Mouse (Mus musculus): ENCODE measurements around the gene Stard13. TPM values are rescaled to one million over a fixed set of nuclear protein-coding genes. Genes with fewer than 3 reads are reported as not detected.

Stard13 gene
- total and polyA plus RNA-seq, 3 experiments, result not detected

- H3K9ac ChIP-seq (ENCODE audit: control insufficient read depth, low read depth, low read length, poor library complexity, severe bottlenecking), result no peak overlapping the region
- TF ChIP-seq ZNF384 (IDR thresholded peaks at IDR 0.05; ENCODE audit: low read depth, low read length), result no peak
- TF ChIP-seq MXI1 (IDR thresholded peaks at IDR 0.05; ENCODE audit: low read depth, low read length), result no peak
- no peak for TF ChIP-seq MAX (IDR thresholded peaks at IDR 0.05; ENCODE audit: low read length)
- TF ChIP-seq KAT2A (conservative IDR thresholded peaks at IDR 0.05; ENCODE audit: low read depth, low read length), result no peak
- no peak for TF ChIP-seq NELFE (IDR thresholded peaks at IDR 0.05; ENCODE audit: low read depth, low read length)
- no peak for TF ChIP-seq POLR2AphosphoS5 (IDR thresholded peaks at IDR 0.05; ENCODE audit: borderline replicate concordance, low read depth, low read length)
- no peak for TF ChIP-seq EP300 (IDR thresholded peaks at IDR 0.05; ENCODE audit: low read depth in 1 of 2, low read length in 2 of 2)
- no peak for TF ChIP-seq CHD2 (IDR thresholded peaks at IDR 0.05; ENCODE audit: low read length)
- no peak overlapping the region for H3K4me3 ChIP-seq (ENCODE audit: control insufficient read depth in 1 of 2, insufficient read depth in 1 of 2, low read depth in 2 of 2, low read length in 2 of 2)
- H3K4me1 ChIP-seq (ENCODE audit: control insufficient read depth in 1 of 2, insufficient read depth in 2 of 2, low read length in 2 of 2), result no peaks in the 10 kb centered on the region
- DNase-seq (ENCODE audit: low read depth, low spot score), result no peak
- no peak overlapping the region for H3K27ac ChIP-seq (ENCODE audit: control insufficient read depth, low read depth, low read length)
- no peaks in the 10 kb centered on the region for H3K27me3 ChIP-seq (ENCODE audit: control insufficient read depth in 1 of 2, insufficient read depth in 2 of 2, low read length in 2 of 2)
- H3K9me3 ChIP-seq (replicated peaks; ENCODE audit: insufficient read depth, low read length), result no peaks in the 10 kb centered on the region
- no peaks in the 10 kb centered on the region for H3K79me2 ChIP-seq (ENCODE audit: control insufficient read depth, insufficient read depth, low read length, poor library complexity)
- no peaks in the 10 kb centered on the region for H3K36me3 ChIP-seq (ENCODE audit: control insufficient read depth in 1 of 2, insufficient read depth in 2 of 2, low read length in 2 of 2)
These were observed 211.6 kb downstream of the Stard13 start for GRCm38 (mm10) chr5:151022026-151022425.

- no peak for TF ChIP-seq SIN3A (IDR thresholded peaks at IDR 0.05; ENCODE audit: low read length)
- TF ChIP-seq POLR2AphosphoS5 (IDR thresholded peaks at IDR 0.05; ENCODE audit: borderline replicate concordance, low read depth, low read length), result no peak
- TF ChIP-seq ELF1 (IDR thresholded peaks at IDR 0.05; ENCODE audit: low read depth, low read length), result no peak
- TF ChIP-seq KAT2A (conservative IDR thresholded peaks at IDR 0.05; ENCODE audit: low read depth, low read length), result no peak
- no peak for TF ChIP-seq USF1 (IDR thresholded peaks at IDR 0.05; ENCODE audit: low read depth, low read length)
- no peak for TF ChIP-seq TAL1 (IDR thresholded peaks at IDR 0.05; ENCODE audit: low read length)
- TF ChIP-seq RAD21 (IDR thresholded peaks at IDR 0.05; ENCODE audit: low read depth, low read length), result no peak
- TF ChIP-seq POLR2A (IDR thresholded peaks at IDR 0.05; ENCODE audit: control insufficient read depth in 1 of 2, insufficient read depth in 1 of 2, low read depth in 1 of 2, low read length in 2 of 2, poor library complexity in 1 of 2), result no peak
- no peak for TF ChIP-seq CHD1 (IDR thresholded peaks at IDR 0.05; ENCODE audit: low read depth, low read length)
- no peak for TF ChIP-seq ZKSCAN1 (IDR thresholded peaks at IDR 0.05; ENCODE audit: low read depth, low read length)
- no peak for TF ChIP-seq HCFC1 (IDR thresholded peaks at IDR 0.05; ENCODE audit: low read depth, low read length)
- no peak for TF ChIP-seq NRF1 (IDR thresholded peaks at IDR 0.05; ENCODE audit: insufficient read depth, low read depth, low read length, poor library complexity, severe bottlenecking)
- no peak for TF ChIP-seq RCOR1 (IDR thresholded peaks at IDR 0.05; ENCODE audit: low read depth, low read length)
- Histone ChIP-seq H3K9ac (ENCODE audit: control insufficient read depth, low read depth, low read length, poor library complexity, severe bottlenecking) (no peak overlapping the region), H3K9me3 (replicated peaks; ENCODE audit: insufficient read depth, low read length) (no peaks in the 10 kb centered on the region), H3K36me3 (ENCODE audit: control insufficient read depth in 1 of 2, insufficient read depth in 2 of 2, low read length in 2 of 2) (no peaks in the 10 kb centered on the region), H3K79me2 (ENCODE audit: control insufficient read depth, insufficient read depth, low read length, poor library complexity) (no peaks in the 10 kb centered on the region), H3K4me3 (ENCODE audit: control insufficient read depth in 1 of 2, insufficient read depth in 1 of 2, low read depth in 2 of 2, low read length in 2 of 2) (no peak overlapping the region), H3K4me1 (ENCODE audit: control insufficient read depth in 1 of 2, insufficient read depth in 2 of 2, low read length in 2 of 2) (no peaks in the 10 kb centered on the region), H3K27me3 (ENCODE audit: control insufficient read depth in 1 of 2, insufficient read depth in 2 of 2, low read length in 2 of 2) (no peaks in the 10 kb centered on the region), H3K27ac (ENCODE audit: control insufficient read depth, low read depth, low read length) (no peak overlapping the region)
- no peak for DNase-seq (ENCODE audit: low read depth, low spot score)
These were observed 212.8 kb downstream of the Stard13 start for GRCm38 (mm10) chr5:151020831-151021230.

Data from MEL (cell line).